Mouse (Mus musculus): ENCODE measurements around the gene Klhdc3.

GRCm38 (mm10) chr17:46628471-46628790 lies 52.3 kb downstream of the Klhdc3 start:
- TF ChIP-seq CTCF (IDR thresholded peaks at IDR 0.05; ENCODE audit: borderline replicate concordance, insufficient read depth, low read length) (no peak), POLR2A (IDR thresholded peaks at IDR 0.05; ENCODE audit: low read depth, low read length) (no peak)
